Mouse (Mus musculus) forebrain, embryonic 16.5 days (tissue): ENCODE data around the gene Entpd1. TPM values are rescaled to one million over a fixed set of nuclear protein-coding genes. Genes with fewer than 3 reads are reported as not detected.

Source experiments
- ATAC-seq: fragments of 200-750 bp; cut with Nextera tagmentation; 2 replicates; pipeline ENCODE4 v1.8.0; 2017; ENCODE audit warnings: mild to moderate bottlenecking, moderate library complexity
- H3K27ac ChIP-seq: fragments of 300-500 bp; sonication (generic); 2 replicates; pipeline ENCODE4 v1.5.1; 2014; ENCODE audit warnings: low read length, control low read depth
- H3K27me3 ChIP-seq: fragments of 300-500 bp; sonication (generic); replicated peaks from 2 replicates; pipeline ENCODE4 v1.6.1; 2014; ENCODE audit warnings: low read length; ENCODE audit not compliant: control insufficient read depth, insufficient read depth
- H3K36me3 ChIP-seq: fragments of 300-500 bp; sonication (generic); 2 replicates; pipeline ENCODE4 v1.6.1; 2014; ENCODE audit not compliant: control insufficient read depth, insufficient read depth
- H3K4me1 ChIP-seq: fragments of 300-500 bp; sonication (generic); replicated peaks from 2 replicates; pipeline ENCODE4 v1.6.1; 2014; ENCODE audit warnings: low read length; ENCODE audit not compliant: control insufficient read depth, insufficient read depth
- H3K4me2 ChIP-seq: fragments of 300-500 bp; sonication (generic); 2 replicates; pipeline ENCODE4 v1.6.1; 2014; ENCODE audit warnings: mild to moderate bottlenecking, low read length, control low read depth
- H3K4me3 ChIP-seq: fragments of 300-500 bp; sonication (generic); replicated peaks from 2 replicates; pipeline ENCODE4 v1.5.1; 2014; ENCODE audit warnings: mild to moderate bottlenecking, low read length, control low read depth
- H3K9ac ChIP-seq: fragments of 300-500 bp; sonication (generic); replicated peaks from 2 replicates; pipeline ENCODE4 v1.6.1; 2014; ENCODE audit warnings: low read depth, low read length, control low read depth
- H3K9me3 ChIP-seq: fragments of 300-500 bp; sonication (generic); 2 replicates; pipeline ENCODE4 v1.6.1; 2016; ENCODE audit warnings: low read length; ENCODE audit not compliant: control insufficient read depth
- WGBS: fragments of 180-500 bp; shearing (Covaris S2); extraction: QIAGEN DNeasy Blood & Tissue Kit; methylation state at CpG from one replicate; pipeline ENCODE4 v1.1.7; 2014; 5-methylcytosine and 5-hydroxymethylcytosine counted together
- polyA plus RNA-seq: library from polyadenylated mRNA; unstranded; fragments of >200 nt; fragmentation: Nextera tagmentation; extraction: Ambion mirVana; gene quantifications from 2 replicates; pipeline ENCODE4 v1.2.1, GENCODE M21; 2015

Gene Entpd1
- polyA plus RNA-seq, 1 experiment from 2014 or later, result 7.8 TPM

DNA sequence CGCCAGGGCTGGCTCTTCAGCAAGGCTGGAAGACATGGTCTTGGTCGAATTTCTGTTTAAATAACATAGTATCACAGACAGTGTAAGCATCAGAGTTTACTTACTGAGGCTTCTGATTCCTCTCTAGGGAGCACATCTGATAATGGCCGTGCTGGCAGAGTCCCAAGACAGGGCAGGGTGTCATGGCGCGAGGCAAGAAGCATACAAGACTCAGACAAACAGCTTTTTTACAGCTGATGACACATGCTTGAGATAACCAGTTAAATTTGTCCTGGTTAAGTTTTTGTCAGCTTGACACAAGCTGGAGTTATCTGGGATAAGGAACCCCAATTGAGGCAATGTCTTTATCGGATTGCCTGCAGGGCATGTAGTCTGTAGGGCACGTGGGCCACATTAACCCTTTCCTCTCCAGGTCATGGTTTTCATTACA is 157.2 kb downstream of the Entpd1 start:
- Histone ChIP-seq H3K4me2 (no peak overlapping the region), H3K27me3 (no peaks in the 10 kb centered on the region), H3K27ac (no peak overlapping the region), H3K4me3 (no peak overlapping the region), H3K9ac (no peak overlapping the region), H3K9me3 (no peaks in the 10 kb centered on the region), H3K4me1 (no peaks in the 10 kb centered on the region), H3K36me3 (no peaks in the 10 kb centered on the region)
- ATAC-seq, result no peak
- 40% methylated on average over 7 of the region's 7 CpGs for WGBS

DNA sequence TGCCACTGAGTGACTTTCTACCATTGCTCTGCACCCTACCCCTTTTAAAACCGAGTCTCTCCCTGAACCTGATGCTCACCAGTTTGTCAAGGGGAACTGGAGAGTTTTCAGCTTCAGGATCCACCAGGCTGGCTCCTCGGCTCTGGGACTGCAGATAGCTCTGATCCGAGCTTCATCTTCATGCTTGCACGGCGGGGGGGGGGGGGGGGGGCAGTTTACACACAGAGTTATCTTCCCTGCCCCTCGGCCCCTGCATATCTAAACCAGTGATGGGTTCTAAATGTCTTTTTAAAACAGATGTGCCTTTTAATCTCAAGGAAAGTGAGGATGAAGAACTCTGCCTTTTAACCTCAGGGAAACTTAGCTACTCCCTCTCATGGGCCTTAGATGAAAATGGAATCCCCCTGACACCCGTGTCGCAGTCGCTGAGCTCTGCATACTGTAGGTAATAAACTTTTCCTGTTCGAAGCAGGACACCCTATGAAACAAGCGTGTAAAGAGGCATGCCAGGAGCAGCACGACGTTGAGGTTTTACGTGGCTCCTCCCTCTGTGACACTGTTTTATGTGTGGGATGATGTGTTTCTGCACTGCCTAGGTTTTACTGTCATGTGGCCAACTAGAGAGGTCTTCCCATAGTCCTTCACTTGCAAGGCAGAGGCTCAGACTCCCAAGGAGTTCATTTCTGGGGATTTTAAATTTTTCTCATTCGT is 176.0 kb downstream of the Entpd1 start:
- WGBS, result 78% methylated on average over 14 of the region's 15 CpGs
- no peaks in the 10 kb centered on the region for H3K27me3 ChIP-seq
- no peak overlapping the region for H3K27ac ChIP-seq
- H3K4me2 ChIP-seq, result no peak overlapping the region
- H3K36me3 ChIP-seq, result no peaks in the 10 kb centered on the region
- H3K9me3 ChIP-seq, result no peaks in the 10 kb centered on the region
- H3K4me3 ChIP-seq, result no peak overlapping the region
- no peak overlapping the region for H3K9ac ChIP-seq
- no peak for ATAC-seq
- H3K4me1 ChIP-seq, result no peaks in the 10 kb centered on the region

DNA sequence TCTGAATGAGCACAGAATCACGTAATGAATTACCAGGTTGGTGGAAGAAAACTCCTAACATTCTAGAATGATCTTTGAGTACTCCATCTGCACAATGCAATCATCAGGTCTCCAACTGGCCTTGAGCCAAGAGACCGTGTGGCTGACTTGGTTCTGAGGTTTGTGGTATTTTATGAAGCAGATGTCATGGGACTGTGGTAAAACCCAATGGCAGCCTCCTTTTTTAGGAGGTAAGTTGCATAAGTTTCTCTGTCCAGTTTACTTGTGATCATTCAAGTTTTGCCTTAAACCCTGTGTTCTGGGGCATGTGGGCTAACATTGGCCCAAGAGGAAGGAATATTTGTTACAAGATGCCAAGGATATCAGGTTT is 176.5 kb downstream of the Entpd1 start:
- no peaks in the 10 kb centered on the region for H3K36me3 ChIP-seq
- ATAC-seq, result no peak
- no peaks in the 10 kb centered on the region for H3K4me1 ChIP-seq
- H3K27me3 ChIP-seq, result no peaks in the 10 kb centered on the region
- H3K27ac ChIP-seq, result no peak overlapping the region
- no peak overlapping the region for H3K4me3 ChIP-seq
- H3K9me3 ChIP-seq, result no peaks in the 10 kb centered on the region
- no peak overlapping the region for H3K9ac ChIP-seq
- WGBS, result 65% methylated on average over 2 of the region's 2 CpGs
- no peak overlapping the region for H3K4me2 ChIP-seq

Other genes with a start within 250 kb of the Entpd1 start
- gene Sorbs1, start 98.6 kb upstream of the Entpd1 start, polyA plus RNA-seq, result 112 and 128 TPM in 2 replicates
- gene Aldh18a1, start 23.9 kb upstream of the Entpd1 start, polyA plus RNA-seq, result 83.4 and 85.1 TPM in 2 replicates
- gene Tctn3, start 133 bp upstream of the Entpd1 start, polyA plus RNA-seq, result 13.3 and 14.2 TPM in 2 replicates
- gene Cc2d2b, start 136.4 kb downstream of the Entpd1 start, polyA plus RNA-seq, result 0.20 and 0.60 TPM in 2 replicates
- 23.2 and 24.9 TPM in 2 replicates for gene Ccnj, start 218.9 kb downstream of the Entpd1 start, polyA plus RNA-seq